ENCODE assay signal across 12 mouse cellular contexts in the genomic region with DNA sequence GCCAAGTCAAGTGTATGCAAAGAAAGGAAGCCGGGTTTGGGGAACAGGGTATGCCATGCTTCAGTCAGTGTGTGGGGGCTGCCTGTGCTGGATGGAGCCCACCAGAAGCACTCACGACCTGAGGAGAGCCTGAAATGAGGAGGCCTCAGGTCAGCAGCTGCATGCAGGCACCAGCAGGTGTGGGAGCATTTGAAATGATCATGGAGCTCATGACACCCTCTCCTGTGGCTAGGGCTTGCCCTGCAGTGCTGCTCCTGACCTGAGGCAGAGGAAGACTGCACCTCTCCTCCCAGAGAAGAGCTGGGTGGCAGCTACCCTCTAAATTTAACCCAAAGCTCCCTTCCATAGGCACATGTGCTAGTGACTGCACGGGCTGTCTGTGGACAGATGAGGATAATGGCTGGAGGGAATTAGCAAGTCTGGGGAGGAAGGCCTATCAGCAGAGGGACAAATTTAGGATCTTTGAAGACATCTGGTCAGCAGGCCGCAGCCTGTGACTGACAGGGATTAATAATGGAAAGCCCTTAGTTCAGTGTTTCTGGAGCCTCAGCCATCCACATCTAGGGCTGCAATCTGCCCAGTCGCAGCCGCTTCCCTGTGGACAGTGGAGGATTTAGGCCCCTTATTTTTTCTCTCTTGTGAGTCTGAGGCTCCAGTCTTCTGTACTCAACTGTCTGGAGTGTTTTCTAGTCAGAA.
DNase-seq lines count a peak whose midpoint lies in the region; ATAC-seq and TF ChIP-seq lines count a peak whose summit lies in the region.
"Had no signal": no experiment of that assay in that cellular context is flagged by ENCODE, and none has a peak within 500 bp of the region (broad histone marks: within the 10 kb centered on the region; RNA-seq: fewer than 3 reads in every experiment).

No protein-coding gene starts in this region.

- DNase-seq in forebrain, embryonic 11.5 days (ENCODE audit: low spot score) = peak; percentile 49
- peak; percentile 48 for DNase-seq in brain, embryonic 14.5 days (ENCODE audit: low read depth)
- DNase-seq in hindbrain, embryonic 11.5 days (ENCODE audit: low spot score) = no peak
- no peak for DNase-seq in right cerebral cortex, adult 18-20 months
- DNase-seq: adrenal gland, postnatal 36 days; cerebellum, adult 11-12 months had no signal

- H3K4me2 ChIP-seq in forebrain, embryonic 11.5 days (ENCODE audit: low read depth, low read length, severe bottlenecking) = no peak overlapping the region
- no peak overlapping the region for H3K4me2 ChIP-seq in forebrain, embryonic 16.5 days (ENCODE audit: low read length)
- no peak overlapping the region for H3K4me2 ChIP-seq in hindbrain, embryonic 11.5 days (replicated peaks; ENCODE audit: low read depth, low read length)
- H3K4me2 ChIP-seq in midbrain, embryonic 13.5 days (replicated peaks) = no peak overlapping the region
- no peak overlapping the region for H3K4me2 ChIP-seq in kidney, embryonic 16.5 days (replicated peaks; ENCODE audit: low read depth, low read length)
- H3K4me2 ChIP-seq: intestine, embryonic 15.5 days; liver, embryonic 15.5 days had no signal

- no peak overlapping the region for H3K4me3 ChIP-seq in forebrain, embryonic 11.5 days (ENCODE audit: low read depth, low read length)
- H3K4me3 ChIP-seq in forebrain, embryonic 16.5 days (replicated peaks; ENCODE audit: low read length) = no peak overlapping the region
- H3K4me3 ChIP-seq in hindbrain, embryonic 11.5 days (ENCODE audit: low read depth, low read length) = no peak overlapping the region
- H3K4me3 ChIP-seq in midbrain, embryonic 13.5 days (replicated peaks) = no peak overlapping the region
- H3K4me3 ChIP-seq in kidney, embryonic 16.5 days (ENCODE audit: low read length) = no peak overlapping the region
- H3K4me3 ChIP-seq: intestine, embryonic 15.5 days; liver, embryonic 15.5 days had no signal

- no peaks in the 10 kb centered on the region for H3K27me3 ChIP-seq in forebrain, embryonic 11.5 days (ENCODE audit: control insufficient read depth, insufficient read depth, low read length)
- no peaks in the 10 kb centered on the region for H3K27me3 ChIP-seq in forebrain, embryonic 16.5 days (replicated peaks; ENCODE audit: control insufficient read depth, insufficient read depth, low read length)
- no peaks in the 10 kb centered on the region for H3K27me3 ChIP-seq in hindbrain, embryonic 11.5 days (ENCODE audit: control insufficient read depth, insufficient read depth, low read length)
- no peaks in the 10 kb centered on the region for H3K27me3 ChIP-seq in midbrain, embryonic 13.5 days
- no peaks in the 10 kb centered on the region for H3K27me3 ChIP-seq in kidney, embryonic 16.5 days (ENCODE audit: insufficient read depth, low read length)
- H3K27me3 ChIP-seq: intestine, embryonic 15.5 days; liver, embryonic 15.5 days had no signal

- no peaks in the 10 kb centered on the region for H3K9me3 ChIP-seq in forebrain, embryonic 11.5 days (ENCODE audit: control insufficient read depth, low read length)
- no peaks in the 10 kb centered on the region for H3K9me3 ChIP-seq in forebrain, embryonic 16.5 days (ENCODE audit: control insufficient read depth, low read length)
- no peaks in the 10 kb centered on the region for H3K9me3 ChIP-seq in hindbrain, embryonic 11.5 days (ENCODE audit: control insufficient read depth, low read length)
- H3K9me3 ChIP-seq in midbrain, embryonic 13.5 days = no peaks in the 10 kb centered on the region
- no peaks in the 10 kb centered on the region for H3K9me3 ChIP-seq in kidney, embryonic 16.5 days (ENCODE audit: low read length)
- H3K9me3 ChIP-seq: intestine, embryonic 15.5 days; liver, embryonic 15.5 days had no signal

- H3K9ac ChIP-seq in forebrain, embryonic 11.5 days (ENCODE audit: low read length) = 0 out of 2 replicates have a peak overlapping the region, but pooled peaks have one; percentile 14
- H3K9ac ChIP-seq in forebrain, embryonic 16.5 days (replicated peaks; ENCODE audit: low read depth, low read length) = no peak overlapping the region
- no peak overlapping the region for H3K9ac ChIP-seq in hindbrain, embryonic 11.5 days (ENCODE audit: low read depth, low read length)
- 0 out of 2 replicates have a peak overlapping the region, but pooled peaks have one; percentile 33 for H3K9ac ChIP-seq in midbrain, embryonic 13.5 days (replicated peaks)
- no peak overlapping the region for H3K9ac ChIP-seq in kidney, embryonic 16.5 days (replicated peaks; ENCODE audit: low read length)
- H3K9ac ChIP-seq: intestine, embryonic 15.5 days; liver, embryonic 15.5 days had no signal

- peak; percentile 25 for ATAC-seq in forebrain, embryonic 11.5 days (replicated peaks; ENCODE audit: low FRiP score)
- no peak for ATAC-seq in forebrain, embryonic 16.5 days
- ATAC-seq in hindbrain, embryonic 11.5 days (ENCODE audit: low FRiP score) = peak; percentile 41; the same call in 1 of the 2 replicates
- peak; percentile 28 for ATAC-seq in midbrain, embryonic 13.5 days
- no peak for ATAC-seq in CD4-positive, CD25-positive, alpha-beta regulatory T cell, adult 4 months
- ATAC-seq in kidney, embryonic 16.5 days (ENCODE audit: low FRiP score, low TSS enrichment) = no peak
- ATAC-seq: intestine, embryonic 15.5 days had no signal

- H3K27ac ChIP-seq in forebrain, embryonic 11.5 days (ENCODE audit: low read depth, low read length) = peak overlapping the region; percentile 48
- H3K27ac ChIP-seq in forebrain, embryonic 16.5 days (ENCODE audit: low read length) = no peak overlapping the region
- peak overlapping the region; percentile 43 for H3K27ac ChIP-seq in hindbrain, embryonic 11.5 days (ENCODE audit: low read depth, low read length)
- H3K27ac ChIP-seq in midbrain, embryonic 13.5 days = peak overlapping the region; percentile 82
- H3K27ac ChIP-seq in kidney, embryonic 16.5 days (ENCODE audit: low read length) = no peak overlapping the region
- H3K27ac ChIP-seq: intestine, embryonic 15.5 days; liver, embryonic 15.5 days had no signal

- H3K36me3 ChIP-seq in forebrain, embryonic 11.5 days (ENCODE audit: control insufficient read depth, insufficient read depth, low read length) = no peaks in the 10 kb centered on the region
- no peaks in the 10 kb centered on the region for H3K36me3 ChIP-seq in forebrain, embryonic 16.5 days (ENCODE audit: control insufficient read depth, insufficient read depth)
- H3K36me3 ChIP-seq in hindbrain, embryonic 11.5 days (ENCODE audit: control insufficient read depth, insufficient read depth, low read length) = no peaks in the 10 kb centered on the region
- H3K36me3 ChIP-seq in midbrain, embryonic 13.5 days = no peaks in the 10 kb centered on the region
- H3K36me3 ChIP-seq in kidney, embryonic 16.5 days (ENCODE audit: insufficient read depth, low read length) = no peaks in the 10 kb centered on the region
- H3K36me3 ChIP-seq: intestine, embryonic 15.5 days; liver, embryonic 15.5 days had no signal

- WGBS in forebrain, embryonic 11.5 days = 51% methylated on average over 6 of the region's 6 CpGs
- 44% methylated on average over 6 of the region's 6 CpGs for WGBS in forebrain, embryonic 16.5 days
- 59% methylated on average over 6 of the region's 6 CpGs for whole genome bisulfite sequencing in hindbrain, embryonic 11.5 days
- WGBS in midbrain, embryonic 13.5 days = 28% methylated on average over 6 of the region's 6 CpGs
- 71% methylated on average over 6 of the region's 6 CpGs for WGBS in kidney, embryonic 16.5 days

- peaks cover 15% of the 10 kb centered on the region for H3K4me1 ChIP-seq in forebrain, embryonic 11.5 days (replicated peaks; ENCODE audit: control insufficient read depth, insufficient read depth, low read length)
- peaks cover 28% of the 10 kb centered on the region for H3K4me1 ChIP-seq in forebrain, embryonic 16.5 days (replicated peaks; ENCODE audit: control insufficient read depth, insufficient read depth, low read length)
- H3K4me1 ChIP-seq in hindbrain, embryonic 11.5 days (replicated peaks; ENCODE audit: control insufficient read depth, insufficient read depth, low read length) = peaks cover 11% of the 10 kb centered on the region
- peaks cover 66% of the 10 kb centered on the region for H3K4me1 ChIP-seq in midbrain, embryonic 13.5 days (replicated peaks)
- H3K4me1 ChIP-seq in kidney, embryonic 16.5 days (ENCODE audit: insufficient read depth, low read length) = no peaks in the 10 kb centered on the region
- H3K4me1 ChIP-seq: liver, embryonic 15.5 days had no signal

- TF ChIP-seq POLR2A in brain, embryonic 14.5 days (IDR thresholded peaks at IDR 0.05; ENCODE audit: borderline replicate concordance, extremely low read depth, insufficient read depth, insufficient read length, poor library complexity, severe bottlenecking) = no peak

- no peak for TF ChIP-seq CTCF in brain, embryonic 14.5 days (IDR thresholded peaks at IDR 0.05; ENCODE audit: borderline replicate concordance, extremely low read depth, insufficient read depth, insufficient read length)

Comparison
In these comparisons a context has a peak if more than half of its experiments do, and no peak if none do; other contexts are left out.
1. ATAC-seq: peak in forebrain, embryonic 11.5 days (single experiment), hindbrain, embryonic 11.5 days (single experiment) and midbrain, embryonic 13.5 days (single experiment); none in forebrain, embryonic 16.5 days (single experiment), CD4-positive, CD25-positive, alpha-beta regulatory T cell, adult 4 months (single experiment) and kidney, embryonic 16.5 days (single experiment).
2. H3K27ac ChIP-seq: peak in forebrain, embryonic 11.5 days (single experiment), hindbrain, embryonic 11.5 days (single experiment) and midbrain, embryonic 13.5 days (single experiment); none in forebrain, embryonic 16.5 days (single experiment) and kidney, embryonic 16.5 days (single experiment).
3. H3K9ac ChIP-seq: peak in forebrain, embryonic 11.5 days (single experiment) and midbrain, embryonic 13.5 days (single experiment); none in forebrain, embryonic 16.5 days (single experiment), hindbrain, embryonic 11.5 days (single experiment) and kidney, embryonic 16.5 days (single experiment).
4. DNase-seq: peak in forebrain, embryonic 11.5 days (single experiment) and brain, embryonic 14.5 days (single experiment); none in hindbrain, embryonic 11.5 days (single experiment) and right cerebral cortex, adult 18-20 months (single experiment).